Mouse (Mus musculus): Measurements from ENCODE around the gene Adamts9. TPM values are rescaled to one million over a fixed set of nuclear protein-coding genes. Genes with fewer than 3 reads are reported as not detected.

The Adamts9 gene
- polyA plus RNA-seq, 1 experiment from 2014 or later, result 0.85 TPM

DNA sequence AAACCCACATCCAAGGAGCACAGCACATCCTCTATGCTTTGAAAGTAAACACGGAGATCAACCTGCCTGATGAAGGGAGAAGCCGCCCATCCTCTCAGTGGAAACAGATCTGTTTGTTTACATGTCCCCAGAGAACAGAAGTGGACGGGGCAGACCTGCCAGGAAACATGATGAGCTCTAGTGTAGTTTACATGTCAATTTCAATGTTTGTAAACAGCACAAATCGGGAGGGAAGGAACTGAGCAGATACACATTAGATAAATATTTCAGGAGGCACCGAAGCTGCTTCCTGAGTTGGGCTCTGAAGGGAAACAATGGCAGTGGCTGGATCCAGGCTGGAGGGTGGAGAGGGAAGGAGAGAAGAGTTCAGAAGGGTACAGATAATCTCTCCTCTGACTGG is 187.5 kb downstream of the Adamts9 start:
- Histone ChIP-seq H3K27ac (ENCODE audit: low read depth, low read length) (no peak overlapping the region), H3K9ac (ENCODE audit: low read length) (no peak overlapping the region), H3K4me2 (ENCODE audit: low read length) (no peak overlapping the region), H3K4me3 (ENCODE audit: low read depth, low read length) (no peak overlapping the region), H3K27me3 (replicated peaks; ENCODE audit: control insufficient read depth, insufficient read depth, low read length) (no peaks in the 10 kb centered on the region), H3K36me3 (ENCODE audit: control insufficient read depth, insufficient read depth, low read length) (no peaks in the 10 kb centered on the region), H3K9me3 (replicated peaks; ENCODE audit: control insufficient read depth, low read length) (no peaks in the 10 kb centered on the region), H3K4me1 (ENCODE audit: control insufficient read depth, insufficient read depth, low read length) (no peaks in the 10 kb centered on the region)
- DNase-seq (ENCODE audit: low spot score) (no peak), ATAC-seq (no peak)
- 64% methylated on average over 5 of the region's 5 CpGs for WGBS

DNA sequence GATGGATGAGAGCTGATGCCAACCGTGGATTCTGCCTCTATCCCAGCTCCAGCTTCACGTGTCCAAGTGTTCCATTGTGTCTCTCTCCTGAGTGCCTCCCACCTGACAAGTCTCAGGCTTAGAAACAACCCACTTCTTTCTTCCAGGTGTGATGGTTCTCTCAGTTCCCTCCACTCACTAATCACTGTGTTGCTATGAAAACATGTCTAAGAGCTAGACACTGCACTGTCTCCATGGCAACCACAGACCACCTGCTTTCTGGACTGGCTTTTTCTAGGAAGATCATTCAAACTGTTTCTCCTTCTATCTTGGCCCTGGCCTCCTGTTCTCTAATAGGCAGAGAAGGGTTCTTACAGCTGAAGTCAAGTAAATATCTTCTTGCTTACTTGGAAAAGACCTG is 190.6 kb downstream of the Adamts9 start:
- Histone ChIP-seq H3K27ac (ENCODE audit: low read depth, low read length) (no peak overlapping the region), H3K9ac (ENCODE audit: low read length) (no peak overlapping the region), H3K4me2 (ENCODE audit: low read length) (no peak overlapping the region), H3K36me3 (ENCODE audit: control insufficient read depth, insufficient read depth, low read length) (no peaks in the 10 kb centered on the region), H3K9me3 (replicated peaks; ENCODE audit: control insufficient read depth, low read length) (no peaks in the 10 kb centered on the region), H3K4me1 (ENCODE audit: control insufficient read depth, insufficient read depth, low read length) (no peaks in the 10 kb centered on the region), H3K4me3 (ENCODE audit: low read depth, low read length) (no peak overlapping the region), H3K27me3 (replicated peaks; ENCODE audit: control insufficient read depth, insufficient read depth, low read length) (no peaks in the 10 kb centered on the region)
- 75% methylated on average over 2 of the region's 2 CpGs for WGBS
- DNase-seq (ENCODE audit: low spot score) (peak; percentile 64), ATAC-seq (0 out of 2 replicates have a peak, but pooled peaks have one; percentile 34)

DNA sequence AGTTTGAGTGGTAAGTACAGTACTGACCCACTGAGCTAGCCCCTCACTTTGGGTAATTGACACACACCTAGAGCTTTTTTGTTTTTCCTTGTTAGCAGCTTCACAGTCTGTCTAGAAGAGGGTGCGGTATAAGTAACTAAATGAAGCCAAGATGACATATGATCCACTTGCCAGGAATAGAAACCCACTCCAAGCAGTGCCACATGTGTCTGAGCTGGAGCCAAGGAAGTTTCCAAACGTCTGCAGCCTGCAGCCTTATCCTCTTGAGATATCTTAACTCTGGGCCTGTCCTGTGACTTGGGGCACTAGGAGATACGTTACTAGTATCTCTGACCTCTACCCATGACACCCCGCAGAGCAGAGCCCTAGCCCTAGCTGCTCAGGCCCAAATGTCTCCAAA is 193.9 kb downstream of the Adamts9 start:
- H3K4me2 ChIP-seq (ENCODE audit: low read length), result no peak overlapping the region
- ATAC-seq (no peak), DNase-seq (ENCODE audit: low spot score) (no peak)
- no peak overlapping the region for H3K4me3 ChIP-seq (ENCODE audit: low read depth, low read length)
- WGBS, result 74% methylated on average over 4 of the region's 4 CpGs
- H3K27me3 ChIP-seq (replicated peaks; ENCODE audit: control insufficient read depth, insufficient read depth, low read length), result no peaks in the 10 kb centered on the region
- H3K36me3 ChIP-seq (ENCODE audit: control insufficient read depth, insufficient read depth, low read length), result no peaks in the 10 kb centered on the region
- H3K9me3 ChIP-seq (replicated peaks; ENCODE audit: control insufficient read depth, low read length), result no peaks in the 10 kb centered on the region
- H3K9ac ChIP-seq (ENCODE audit: low read length), result no peak overlapping the region
- H3K4me1 ChIP-seq (ENCODE audit: control insufficient read depth, insufficient read depth, low read length), result no peaks in the 10 kb centered on the region
- no peak overlapping the region for H3K27ac ChIP-seq (ENCODE audit: low read depth, low read length)

DNA sequence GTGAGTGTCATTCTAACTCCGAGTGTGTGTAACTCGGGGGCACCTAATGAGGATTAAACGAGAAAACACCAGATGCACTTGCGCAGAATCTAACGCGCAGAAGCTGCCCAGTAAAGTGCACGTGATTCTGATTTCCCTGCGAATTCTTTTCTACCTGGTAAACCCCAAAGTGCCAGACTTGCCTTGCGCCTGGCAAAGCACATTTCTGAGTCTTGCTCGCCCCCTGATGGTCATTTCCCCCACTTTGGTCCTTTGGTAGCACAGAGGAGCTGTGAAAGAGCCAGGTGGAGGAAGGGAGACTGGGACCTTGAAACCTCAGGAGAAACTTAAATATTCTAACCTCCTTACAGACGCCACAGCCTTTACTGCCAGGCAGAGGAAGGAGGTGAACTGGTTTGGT is 199.7 kb downstream of the Adamts9 start:
- Histone ChIP-seq H3K4me3 (ENCODE audit: low read depth, low read length) (no peak overlapping the region), H3K27me3 (replicated peaks; ENCODE audit: control insufficient read depth, insufficient read depth, low read length) (no peaks in the 10 kb centered on the region), H3K4me2 (ENCODE audit: low read length) (0 out of 2 replicates have a peak overlapping the region, but pooled peaks have one; percentile 8), H3K36me3 (ENCODE audit: control insufficient read depth, insufficient read depth, low read length) (no peaks in the 10 kb centered on the region), H3K9me3 (replicated peaks; ENCODE audit: control insufficient read depth, low read length) (no peaks in the 10 kb centered on the region), H3K27ac (ENCODE audit: low read depth, low read length) (no peak overlapping the region), H3K4me1 (ENCODE audit: control insufficient read depth, insufficient read depth, low read length) (no peaks in the 10 kb centered on the region), H3K9ac (ENCODE audit: low read length) (no peak overlapping the region)
- ATAC-seq (peak; percentile 69; the same call in 1 of the 2 replicates), DNase-seq (ENCODE audit: low spot score) (peak; percentile 81)
- 16% methylated on average over 11 of the region's 11 CpGs for WGBS

DNA sequence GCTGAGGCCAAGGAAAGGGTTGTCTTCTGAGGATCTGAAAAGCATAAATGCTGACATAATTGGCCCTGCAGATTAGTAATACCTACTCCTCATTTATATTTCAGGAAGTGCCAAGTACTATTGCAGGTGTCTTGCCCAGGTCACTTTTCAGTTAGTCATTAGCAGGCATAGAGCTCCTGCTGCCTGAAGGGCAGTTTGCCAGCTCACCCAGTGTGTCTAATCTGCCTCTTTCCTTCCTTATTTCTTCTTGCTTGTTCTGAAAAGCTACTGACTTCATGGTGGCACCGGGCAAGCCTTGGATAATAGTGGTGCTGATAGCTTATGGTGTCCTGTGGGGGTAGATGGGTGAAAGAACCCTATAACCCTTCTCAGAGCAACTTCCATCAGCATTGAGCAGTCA is 206.2 kb downstream of the Adamts9 start:
- Histone ChIP-seq H3K27ac (ENCODE audit: low read depth, low read length) (no peak overlapping the region), H3K9me3 (replicated peaks; ENCODE audit: control insufficient read depth, low read length) (peaks cover 3% of the 10 kb centered on the region; the same call in 1 of the 2 replicates), H3K4me1 (ENCODE audit: control insufficient read depth, insufficient read depth, low read length) (no peaks in the 10 kb centered on the region), H3K4me3 (ENCODE audit: low read depth, low read length) (no peak overlapping the region), H3K27me3 (replicated peaks; ENCODE audit: control insufficient read depth, insufficient read depth, low read length) (no peaks in the 10 kb centered on the region), H3K4me2 (ENCODE audit: low read length) (no peak overlapping the region), H3K9ac (ENCODE audit: low read length) (no peak overlapping the region), H3K36me3 (ENCODE audit: control insufficient read depth, insufficient read depth, low read length) (no peaks in the 10 kb centered on the region)
- ATAC-seq (no peak), DNase-seq (ENCODE audit: low spot score) (no peak)
- 78% methylated on average over 1 of the region's 1 CpGs for WGBS

DNA sequence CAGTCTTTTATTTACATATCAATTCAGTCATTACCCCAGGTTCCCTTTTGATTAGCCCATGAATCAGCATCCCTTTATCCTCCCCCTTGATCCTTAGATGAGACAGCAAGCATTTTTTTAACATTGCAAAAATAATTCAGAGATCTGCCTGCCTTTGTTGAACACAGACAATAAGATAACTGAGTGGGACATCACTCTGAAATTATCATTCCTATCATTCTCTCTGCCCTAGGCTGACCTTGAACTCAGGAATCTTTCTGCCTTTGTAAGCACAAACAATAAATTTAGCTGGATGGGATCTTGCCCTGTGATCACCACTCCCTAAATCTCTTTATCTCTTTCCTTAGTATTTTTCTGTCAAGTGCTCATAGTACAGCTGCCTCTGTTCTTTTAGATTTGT is 209.6 kb downstream of the Adamts9 start:
- DNase-seq (ENCODE audit: low spot score) (no peak), ATAC-seq (no peak)
- no peak overlapping the region for H3K9ac ChIP-seq (ENCODE audit: low read length)
- H3K4me2 ChIP-seq (ENCODE audit: low read length), result no peak overlapping the region
- H3K4me3 ChIP-seq (ENCODE audit: low read depth, low read length), result no peak overlapping the region
- H3K36me3 ChIP-seq (ENCODE audit: control insufficient read depth, insufficient read depth, low read length), result no peaks in the 10 kb centered on the region
- no peak overlapping the region for H3K27ac ChIP-seq (ENCODE audit: low read depth, low read length)
- no peaks in the 10 kb centered on the region for H3K27me3 ChIP-seq (replicated peaks; ENCODE audit: control insufficient read depth, insufficient read depth, low read length)
- H3K9me3 ChIP-seq (replicated peaks; ENCODE audit: control insufficient read depth, low read length), result peaks cover 3% of the 10 kb centered on the region; the same call in 1 of the 2 replicates
- peaks cover under 1% of the 10 kb centered on the region; the same call in 1 of the 2 replicates for H3K4me1 ChIP-seq (ENCODE audit: control insufficient read depth, insufficient read depth, low read length)

DNA sequence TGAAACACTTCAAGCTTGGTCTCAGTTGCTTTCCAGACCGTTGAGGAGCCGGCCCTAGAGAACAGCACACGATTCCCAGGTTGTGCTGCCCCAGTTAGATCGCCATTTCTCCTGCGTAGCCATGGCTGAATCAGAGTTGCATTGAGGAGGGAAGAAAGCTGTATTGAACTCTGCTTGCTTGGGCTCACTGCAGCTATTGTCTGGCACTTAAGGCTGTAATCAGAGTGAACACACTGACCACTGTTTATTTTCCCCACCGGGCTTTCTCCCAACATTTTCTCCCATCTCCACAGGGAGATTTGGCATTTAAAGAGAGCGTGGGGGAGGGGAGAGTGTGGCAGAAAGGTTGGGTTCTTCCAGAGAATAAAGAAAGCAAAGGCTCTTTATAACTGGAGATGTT is 214.8 kb downstream of the Adamts9 start:
- Histone ChIP-seq H3K4me3 (ENCODE audit: low read depth, low read length) (no peak overlapping the region), H3K9ac (ENCODE audit: low read length) (peak overlapping the region; percentile 37; the same call in 1 of the 2 replicates), H3K9me3 (replicated peaks; ENCODE audit: control insufficient read depth, low read length) (no peaks in the 10 kb centered on the region), H3K27ac (ENCODE audit: low read depth, low read length) (peak overlapping the region; percentile 39; the same call in 1 of the 2 replicates), H3K4me1 (ENCODE audit: control insufficient read depth, insufficient read depth, low read length) (peaks cover 6% of the 10 kb centered on the region; the same call in 1 of the 2 replicates), H3K4me2 (ENCODE audit: low read length) (peak overlapping the region; percentile 14; the same call in 1 of the 2 replicates), H3K36me3 (ENCODE audit: control insufficient read depth, insufficient read depth, low read length) (no peaks in the 10 kb centered on the region), H3K27me3 (replicated peaks; ENCODE audit: control insufficient read depth, insufficient read depth, low read length) (no peaks in the 10 kb centered on the region)
- peak; percentile 42; the same call in 1 of the 2 replicates for ATAC-seq
- 37% methylated on average over 7 of the region's 7 CpGs for WGBS
- DNase-seq (ENCODE audit: low spot score), result no peak

DNA sequence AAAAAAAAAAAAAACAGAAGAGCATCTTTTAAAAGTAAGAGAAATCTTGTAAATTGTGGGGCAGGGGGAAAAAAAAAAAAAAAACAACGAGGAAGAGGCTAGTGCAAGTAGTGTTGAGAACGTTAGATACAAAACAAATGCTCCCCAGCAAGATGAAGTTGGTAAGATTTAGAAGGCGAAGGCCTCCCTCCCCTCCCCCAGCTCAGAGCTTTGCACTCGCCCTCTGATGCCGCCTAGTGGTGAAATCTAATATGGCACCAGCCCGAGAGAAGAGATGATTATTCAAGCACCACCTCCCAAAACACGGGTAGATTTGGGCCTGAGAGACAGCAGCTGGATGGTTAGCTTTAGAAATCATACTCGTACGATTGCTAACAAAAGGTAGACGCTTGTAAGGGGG is 215.2 kb downstream of the Adamts9 start:
- Histone ChIP-seq H3K4me1 (ENCODE audit: control insufficient read depth, insufficient read depth, low read length) (peaks cover 6% of the 10 kb centered on the region; the same call in 1 of the 2 replicates), H3K9me3 (replicated peaks; ENCODE audit: control insufficient read depth, low read length) (no peaks in the 10 kb centered on the region), H3K4me3 (ENCODE audit: low read depth, low read length) (no peak overlapping the region), H3K9ac (ENCODE audit: low read length) (peak overlapping the region; percentile 37; the same call in 1 of the 2 replicates), H3K27ac (ENCODE audit: low read depth, low read length) (peak overlapping the region; percentile 39; the same call in 1 of the 2 replicates), H3K27me3 (replicated peaks; ENCODE audit: control insufficient read depth, insufficient read depth, low read length) (no peaks in the 10 kb centered on the region), H3K4me2 (ENCODE audit: low read length) (peak overlapping the region; percentile 14; the same call in 1 of the 2 replicates), H3K36me3 (ENCODE audit: control insufficient read depth, insufficient read depth, low read length) (no peaks in the 10 kb centered on the region)
- DNase-seq (ENCODE audit: low spot score) (peak; percentile 89), ATAC-seq (peak; percentile 57)
- 2% methylated on average over 10 of the region's 10 CpGs for WGBS

DNA sequence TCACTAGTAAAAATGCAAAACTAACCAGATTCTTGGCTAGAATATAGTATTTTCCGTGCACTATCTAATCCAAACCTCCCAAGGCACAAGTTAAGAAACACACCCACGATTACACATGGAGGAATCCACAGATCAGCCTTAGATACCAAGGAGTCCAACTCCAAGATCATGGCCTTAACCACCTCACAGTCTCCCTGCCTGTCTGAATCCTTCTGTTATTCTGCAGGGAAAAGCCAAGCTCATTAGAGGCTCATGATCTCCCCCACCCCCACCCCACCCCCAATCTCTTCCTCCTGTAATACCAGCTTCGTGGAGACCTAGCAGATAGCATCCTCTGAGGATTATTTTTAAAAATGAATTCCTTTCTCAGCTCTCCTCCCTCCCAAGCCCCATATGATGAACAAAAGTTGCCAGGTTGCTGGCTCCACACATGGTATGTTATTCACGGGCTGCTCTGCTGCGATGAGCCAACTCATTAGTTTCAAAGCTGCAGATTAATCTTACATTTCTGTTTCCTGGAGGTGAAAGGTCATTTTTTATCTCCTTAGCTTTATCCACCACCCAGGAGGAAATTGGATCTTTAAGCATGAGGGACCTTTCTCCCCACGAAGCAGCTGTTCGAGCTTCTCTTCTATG is 215.8 kb downstream of the Adamts9 start:
- H3K4me2 ChIP-seq (ENCODE audit: low read length), result no peak overlapping the region
- H3K27ac ChIP-seq (ENCODE audit: low read depth, low read length), result no peak overlapping the region
- H3K36me3 ChIP-seq (ENCODE audit: control insufficient read depth, insufficient read depth, low read length), result no peaks in the 10 kb centered on the region
- no peak overlapping the region for H3K4me3 ChIP-seq (ENCODE audit: low read depth, low read length)
- peaks cover 6% of the 10 kb centered on the region; the same call in 1 of the 2 replicates for H3K4me1 ChIP-seq (ENCODE audit: control insufficient read depth, insufficient read depth, low read length)
- 12% methylated on average over 7 of the region's 7 CpGs for WGBS
- no peak overlapping the region for H3K9ac ChIP-seq (ENCODE audit: low read length)
- H3K9me3 ChIP-seq (replicated peaks; ENCODE audit: control insufficient read depth, low read length), result no peaks in the 10 kb centered on the region
- H3K27me3 ChIP-seq (replicated peaks; ENCODE audit: control insufficient read depth, insufficient read depth, low read length), result no peaks in the 10 kb centered on the region
- ATAC-seq (0 out of 2 replicates have a peak, but pooled peaks have one; percentile 32), DNase-seq (ENCODE audit: low spot score) (peak; percentile 55)

Measured in forebrain, embryonic 14.5 days (tissue).